Mouse (Mus musculus): ENCODE data around the gene Clhc1. TPM values are rescaled to one million over a fixed set of nuclear protein-coding genes. Genes with fewer than 3 reads are reported as not detected.
A peak's percentile ranks its signal among the peaks of the same experiment; 100 is the strongest.

Gene Clhc1
- total RNA-seq, 2 experiments from 2014 or later = 0.21 TPM; not detected in 1

DNA sequence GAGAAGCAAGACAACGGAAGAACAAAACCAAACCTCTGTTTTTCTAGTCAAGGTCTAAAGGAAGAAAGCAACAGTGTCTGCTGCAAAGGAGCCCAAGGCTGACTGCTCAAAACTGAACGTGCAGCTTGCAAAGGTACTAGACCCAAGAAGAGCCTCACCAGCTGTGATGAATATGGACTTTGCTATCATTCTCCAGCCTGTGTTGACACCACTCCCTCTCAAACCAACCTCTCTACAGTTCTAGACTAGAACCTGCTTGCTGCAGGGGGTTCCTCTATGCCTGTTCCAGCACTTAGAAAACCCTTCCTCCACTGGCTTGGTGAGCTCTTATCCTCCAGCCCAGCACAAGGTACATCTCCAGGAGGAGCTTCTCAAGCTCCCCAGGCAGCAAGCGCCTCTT is 75.6 kb downstream of the Clhc1 start:
- intact Hi-C loops (cut with DNase I) = no loop called here
- peak overlapping the region; percentile 70 for H3K27ac ChIP-seq
- DNase-seq (ENCODE audit: extremely low spot score in 1 of 2, low spot score in 2 of 2) = no peak
- TF ChIP-seq CTCF (IDR thresholded peaks at IDR 0.05) = no peak
- H3K4me3 ChIP-seq = no peak overlapping the region

DNA sequence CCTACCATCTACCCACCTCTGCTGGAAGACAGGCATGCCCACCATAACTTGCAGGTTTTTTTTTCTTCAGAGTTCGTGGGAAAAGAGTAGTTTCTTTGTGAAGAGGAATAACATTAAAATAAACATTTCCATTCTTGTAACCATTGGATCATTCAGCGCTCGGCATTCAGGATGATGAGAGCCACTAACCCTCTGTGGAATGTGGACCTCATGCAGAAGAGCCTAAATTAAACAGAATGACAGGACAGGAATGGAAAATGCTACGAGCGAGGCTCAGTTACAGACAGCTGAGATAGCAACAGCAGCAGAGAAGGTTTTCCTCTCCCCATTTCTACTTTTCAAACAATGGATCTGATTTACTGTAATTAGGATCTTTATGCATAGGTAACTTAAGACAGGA is 78.8 kb downstream of the Clhc1 start:
- intact Hi-C loops (cut with DNase I) = no loop called here
- H3K4me3 ChIP-seq = no peak overlapping the region
- TF ChIP-seq CTCF (IDR thresholded peaks at IDR 0.05) = no peak
- DNase-seq (ENCODE audit: extremely low spot score in 1 of 2, low spot score in 2 of 2) = no peak
- no peak overlapping the region for H3K27ac ChIP-seq

DNA sequence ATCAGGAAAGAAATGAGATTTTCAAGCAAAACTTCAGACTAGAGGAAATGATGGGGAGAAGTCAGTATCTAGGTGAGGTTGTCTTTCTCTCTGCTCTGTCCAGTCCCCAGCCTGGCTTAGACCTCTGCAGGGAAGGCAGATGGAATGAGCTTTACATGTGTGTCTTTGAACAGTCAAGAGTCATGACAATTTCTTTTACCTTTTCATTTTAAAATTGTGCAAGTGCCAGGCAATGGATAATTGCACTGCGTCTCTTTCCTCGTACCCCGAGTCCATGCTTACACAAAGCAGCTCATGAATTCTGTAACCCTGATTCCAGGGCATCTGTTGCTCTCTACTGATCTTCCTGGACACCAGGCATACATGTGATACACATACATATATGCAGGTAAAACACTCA is 80.0 kb downstream of the Clhc1 start:
- intact Hi-C loops (cut with DNase I) = no loop called here
- H3K27ac ChIP-seq = no peak overlapping the region
- H3K4me3 ChIP-seq = no peak overlapping the region
- no peak for DNase-seq (ENCODE audit: extremely low spot score in 1 of 2, low spot score in 2 of 2)
- no peak for TF ChIP-seq CTCF (IDR thresholded peaks at IDR 0.05)

Other genes starting within 250 kb of the Clhc1 start
- gene Ccdc88a, start 174.3 kb upstream of the Clhc1 start, total RNA-seq (2021) = 10 to 100 TPM; 61.9 to 67.6 TPM
- gene Prorsd1, start 32.9 kb upstream of the Clhc1 start, total RNA-seq (2021) = 1 to 10 TPM; 2.9 to 4.1 TPM
- gene Mtif2, start 21.5 kb upstream of the Clhc1 start, total RNA-seq (2021) = 10 to 100 TPM; 31.6 to 34.2 TPM
- gene Rps27a, start 159 bp downstream of the Clhc1 start, total RNA-seq (2021) = 100 to 1,000 TPM; 427 to 468 TPM
- 100 to 1,000 TPM; 607 to 709 TPM for gene Rtn4, start 145.0 kb downstream of the Clhc1 start, total RNA-seq (2021)